Mouse (Mus musculus): ENCODE measurements around the gene Cyb5r3.

DNA sequence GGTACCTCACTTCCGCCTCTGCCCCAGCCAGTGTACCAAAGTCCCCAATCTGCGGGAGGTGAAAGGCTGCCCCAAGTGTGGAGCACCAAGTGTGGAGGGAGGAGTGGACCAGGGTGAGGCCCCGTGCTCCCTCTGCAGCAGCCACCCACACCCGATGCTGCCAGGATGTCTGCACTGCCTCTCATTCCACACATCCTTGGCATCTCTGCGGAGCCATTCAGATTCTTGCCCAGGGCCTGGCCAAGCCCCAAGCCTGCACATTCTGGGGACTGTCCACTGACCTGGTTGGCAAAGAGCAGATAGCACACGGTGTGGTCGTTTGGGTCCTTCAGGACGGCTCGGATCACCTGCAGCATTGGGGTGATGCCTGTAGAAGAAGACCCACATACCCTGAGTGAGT lies 12.6 kb downstream of the Cyb5r3 start:
- TF ChIP-seq CTCF (IDR thresholded peaks at IDR 0.05; ENCODE audit: low read depth): no peak
- no peak for TF ChIP-seq EP300 (IDR thresholded peaks at IDR 0.05; ENCODE audit: low read depth)
